Mouse (Mus musculus) lung, adult 2 months (tissue): ENCODE results near the gene Large2.

ENCODE experiments used
- CTCF ChIP-seq: fragments of 200-500 bp; IDR thresholded peaks from 2 replicates; pipeline ENCODE4 v1.5.1; 2011; ENCODE audit warnings: mild to moderate bottlenecking, low read length, control low read depth; ENCODE audit not compliant: insufficient read depth
- POLR2A ChIP-seq: fragments of 200-500 bp; IDR thresholded peaks from 2 replicates; pipeline ENCODE4 v1.6.1; 2011; ENCODE audit warnings: low read depth, mild to moderate bottlenecking, control low read depth, low read length, borderline replicate concordance; ENCODE audit errors: extremely low read depth

DNA sequence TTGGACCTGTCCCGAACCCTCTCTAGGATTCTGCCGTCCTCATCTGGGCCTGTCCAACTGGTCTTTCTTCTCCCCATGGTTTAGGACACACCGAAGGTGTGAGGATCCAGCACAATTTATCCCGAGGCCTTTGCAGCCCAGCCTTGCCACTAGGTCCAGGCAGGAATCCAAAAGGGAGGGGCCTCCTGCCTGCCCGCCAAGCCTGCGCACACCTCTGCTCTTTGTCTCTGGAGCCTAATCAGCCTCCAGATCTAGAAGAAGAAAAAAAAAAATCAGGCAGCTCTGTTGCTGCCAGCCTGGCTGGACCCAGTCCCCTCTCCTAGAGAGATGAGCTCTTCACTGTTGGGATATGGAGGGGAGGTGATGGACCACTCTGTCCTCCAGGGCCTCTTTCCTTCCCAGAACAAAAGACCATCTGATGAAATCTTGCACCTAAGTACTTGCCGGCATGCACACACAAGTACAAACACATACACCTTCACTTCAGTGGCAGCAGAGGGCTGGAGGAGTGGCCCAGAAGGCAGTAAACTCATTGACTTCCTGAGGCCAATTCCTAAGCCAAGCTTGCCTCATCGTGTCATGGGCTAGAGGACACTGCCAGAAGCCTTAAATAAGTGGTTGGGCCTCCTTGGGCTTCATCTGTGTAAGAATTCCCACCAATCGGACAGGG is 1.8 kb downstream of the Large2 start:
- no peak for TF ChIP-seq POLR2A
- no peak for TF ChIP-seq CTCF
